Mouse (Mus musculus): ENCODE data around the gene Rad50. TPM values are rescaled to one million over a fixed set of nuclear protein-coding genes. Genes with fewer than 3 reads are reported as not detected.

Gene Rad50
- polyA plus RNA-seq, 1 experiment from 2014 or later, result 20.1 TPM

- ATAC-seq (ENCODE audit: low FRiP score, low read depth), result no peak
- no peaks in the 10 kb centered on the region for H3K4me1 ChIP-seq
- 96% methylated on average over 4 of the region's 4 CpGs for WGBS
These were observed 55.7 kb downstream of the Rad50 start for GRCm38 (mm10) chr11:53651441-53651840.

DNA sequence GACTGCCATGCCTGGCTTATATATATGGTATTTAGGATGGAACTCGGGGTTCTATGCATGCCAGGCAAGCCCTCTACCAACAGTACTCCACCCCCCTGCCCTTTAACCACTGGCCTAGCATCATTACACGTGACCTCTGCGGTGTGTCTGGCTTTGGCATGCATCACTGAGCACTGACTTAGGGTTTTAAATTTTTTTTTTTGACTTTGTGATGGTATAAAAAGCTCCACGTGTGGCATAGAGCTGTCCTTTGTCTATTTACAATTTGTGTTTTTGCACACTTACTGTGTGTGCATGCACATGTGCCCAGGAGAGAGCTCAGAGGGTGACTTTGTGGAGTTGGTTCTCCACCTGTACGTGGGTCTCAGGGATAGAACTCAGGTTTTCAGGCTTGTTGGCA, 63.1 kb downstream of the Rad50 start:
- H3K9ac ChIP-seq (replicated peaks), result no peak overlapping the region
- ATAC-seq (ENCODE audit: low FRiP score, low read depth), result no peak
- WGBS, result 67% methylated on average over 5 of the region's 5 CpGs
- H3K4me1 ChIP-seq, result no peaks in the 10 kb centered on the region
- H3K4me2 ChIP-seq (replicated peaks), result no peak overlapping the region
- no peak overlapping the region for H3K27ac ChIP-seq (replicated peaks)
- no peaks in the 10 kb centered on the region for H3K9me3 ChIP-seq
- H3K27me3 ChIP-seq, result no peaks in the 10 kb centered on the region
- H3K36me3 ChIP-seq, result no peaks in the 10 kb centered on the region
- no peak overlapping the region for H3K4me3 ChIP-seq

More at GRCm38 (mm10) chr11:53651441-53651840, 55.7 kb downstream of the Rad50 start:
- Histone ChIP-seq H3K36me3 (peaks cover 41% of the 10 kb centered on the region), H3K4me2 (replicated peaks) (no peak overlapping the region), H3K9ac (replicated peaks) (no peak overlapping the region), H3K4me3 (no peak overlapping the region), H3K27ac (replicated peaks) (no peak overlapping the region), H3K27me3 (no peaks in the 10 kb centered on the region), H3K9me3 (no peaks in the 10 kb centered on the region)

DNA sequence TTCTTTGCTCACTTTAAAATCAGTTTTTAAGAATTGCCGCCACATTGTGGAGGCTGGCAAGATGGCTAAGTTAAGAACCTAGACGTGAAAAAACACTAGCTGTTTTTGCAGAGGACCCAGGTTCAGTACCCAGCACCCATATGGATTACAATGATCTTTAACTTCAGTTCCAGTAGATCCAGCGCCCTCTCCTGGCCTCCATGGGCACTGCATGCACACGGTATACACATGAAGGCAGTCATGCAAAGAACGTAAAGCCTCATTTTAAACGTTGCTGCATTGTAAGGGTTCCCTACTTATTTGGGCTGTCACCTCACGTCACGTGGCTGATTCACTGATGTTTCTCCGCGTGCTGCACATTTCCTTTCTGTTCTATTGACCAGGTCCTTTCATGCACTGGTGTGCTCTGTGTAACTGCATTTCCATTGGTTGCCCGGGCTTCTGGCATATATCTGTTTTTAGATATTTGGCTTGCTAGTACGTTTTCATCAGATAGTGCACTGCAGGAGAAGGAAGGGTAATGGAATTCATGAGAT, 64.3 kb downstream of the Rad50 start:
- Histone ChIP-seq H3K4me1 (no peaks in the 10 kb centered on the region), H3K9ac (replicated peaks) (no peak overlapping the region), H3K9me3 (no peaks in the 10 kb centered on the region), H3K4me2 (replicated peaks) (no peak overlapping the region), H3K4me3 (no peak overlapping the region), H3K27me3 (peaks cover under 1% of the 10 kb centered on the region), H3K36me3 (no peaks in the 10 kb centered on the region), H3K27ac (replicated peaks) (no peak overlapping the region)
- WGBS, result 77% methylated on average over 12 of the region's 12 CpGs
- no peak for ATAC-seq (ENCODE audit: low FRiP score, low read depth)

DNA sequence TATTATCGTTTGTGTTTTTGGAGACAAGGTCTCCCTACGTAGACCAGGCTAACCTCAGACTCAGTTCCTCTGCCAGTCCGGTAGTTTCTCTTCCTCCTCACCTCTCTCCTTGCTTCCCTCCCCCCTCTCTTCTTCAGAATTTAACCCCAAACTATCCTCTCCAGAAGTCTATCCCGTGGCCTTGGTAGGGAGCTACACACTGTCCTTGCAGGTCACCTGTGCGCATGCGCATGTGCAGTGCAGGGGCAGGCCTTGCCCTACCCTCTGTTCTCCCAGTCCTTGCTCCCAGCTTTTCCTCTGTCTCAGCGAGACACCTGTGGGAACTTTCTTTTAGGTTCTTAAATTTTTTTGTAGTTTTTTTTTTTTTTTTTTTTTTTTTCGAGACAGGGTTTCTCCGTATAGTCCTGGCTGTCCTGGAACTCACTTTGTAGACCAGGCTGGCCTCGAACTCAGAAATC, 69.3 kb downstream of the Rad50 start:
- Histone ChIP-seq H3K4me2 (replicated peaks) (no peak overlapping the region), H3K4me3 (no peak overlapping the region), H3K9ac (replicated peaks) (no peak overlapping the region), H3K36me3 (no peaks in the 10 kb centered on the region), H3K4me1 (peaks cover 11% of the 10 kb centered on the region), H3K27ac (replicated peaks) (no peak overlapping the region), H3K27me3 (peaks cover 37% of the 10 kb centered on the region), H3K9me3 (no peaks in the 10 kb centered on the region)
- no peak for ATAC-seq (ENCODE audit: low FRiP score, low read depth)
- 86% methylated on average over 10 of the region's 10 CpGs for WGBS

DNA sequence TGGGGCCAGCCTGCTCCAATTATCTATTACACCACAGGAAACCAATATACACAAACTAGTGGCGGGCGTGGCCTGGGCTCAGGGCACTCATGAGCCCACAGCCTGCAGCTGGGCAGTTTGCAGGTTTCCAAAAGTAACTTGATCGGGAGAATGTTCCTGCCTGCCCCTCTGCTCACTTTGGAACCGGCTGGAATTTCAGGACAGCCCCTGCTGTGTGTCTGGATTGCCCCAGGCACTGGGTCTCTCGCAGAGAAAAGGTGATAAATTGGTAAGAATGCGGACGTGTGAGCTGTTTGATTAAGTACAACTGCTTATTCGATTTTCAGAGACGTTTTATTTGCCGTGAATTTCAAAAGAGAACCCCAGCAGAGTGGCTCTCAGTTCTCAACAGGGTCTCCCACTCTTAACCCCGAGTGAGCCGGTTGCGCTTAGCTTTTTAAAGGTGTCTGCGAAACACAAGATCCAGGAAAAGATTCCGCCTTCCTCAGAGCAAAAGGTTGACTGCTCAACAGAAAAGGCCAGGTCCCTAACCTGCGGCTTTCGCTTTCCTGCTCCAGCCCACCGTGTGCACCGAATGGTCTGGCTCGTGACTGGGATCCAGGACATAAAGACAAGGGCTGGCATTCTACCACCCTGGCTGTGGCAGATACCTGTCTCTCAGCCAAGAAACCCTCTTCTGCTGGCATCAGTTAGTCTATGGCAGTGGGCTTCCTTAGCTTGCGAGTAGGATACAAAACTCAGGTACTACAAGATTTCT, 69.9 kb downstream of the Rad50 start:
- no peak for ATAC-seq (ENCODE audit: low FRiP score, low read depth)
- H3K4me3 ChIP-seq, result no peak overlapping the region
- H3K27me3 ChIP-seq, result peaks cover 37% of the 10 kb centered on the region
- no peak overlapping the region; the same call in 1 of the 2 replicates for H3K4me2 ChIP-seq (replicated peaks)
- peaks cover 11% of the 10 kb centered on the region for H3K4me1 ChIP-seq
- H3K36me3 ChIP-seq, result no peaks in the 10 kb centered on the region
- 24% methylated on average over 21 of the region's 21 CpGs for WGBS
- H3K9me3 ChIP-seq, result no peaks in the 10 kb centered on the region
- no peak overlapping the region for H3K9ac ChIP-seq (replicated peaks)
- H3K27ac ChIP-seq (replicated peaks), result no peak overlapping the region

DNA sequence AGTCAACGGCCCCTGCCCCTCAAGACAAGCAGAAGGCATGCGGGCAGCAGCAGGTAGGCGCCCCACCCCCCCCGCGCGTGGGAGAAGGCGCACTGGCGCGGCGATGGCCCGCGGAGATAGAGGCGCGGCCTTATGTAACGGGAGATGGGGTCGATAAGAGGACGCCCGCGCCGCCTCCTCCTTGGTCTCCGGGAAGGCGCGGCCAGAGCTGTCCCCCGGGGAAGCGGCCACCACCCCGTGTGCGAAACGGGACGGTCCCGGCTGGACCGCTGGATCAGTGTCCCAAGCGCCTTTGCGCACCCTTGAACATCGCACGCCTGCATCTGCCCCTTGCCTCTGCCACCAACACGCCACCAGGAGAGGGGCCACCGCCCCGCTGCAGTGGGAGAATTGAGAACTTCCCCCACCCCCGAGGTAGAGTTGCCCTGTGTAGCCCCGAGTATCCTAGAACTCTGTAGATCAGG, 70.9 kb downstream of the Rad50 start:
- Histone ChIP-seq H3K9me3 (no peaks in the 10 kb centered on the region), H3K27me3 (peaks cover 37% of the 10 kb centered on the region), H3K4me1 (peaks cover 11% of the 10 kb centered on the region), H3K36me3 (no peaks in the 10 kb centered on the region), H3K4me2 (replicated peaks) (peak overlapping the region; percentile 62), H3K9ac (replicated peaks) (peak overlapping the region; percentile 34; the same call in 1 of the 2 replicates), H3K4me3 (peak overlapping the region; percentile 35), H3K27ac (replicated peaks) (no peak overlapping the region)
- 2% methylated on average over 39 of the region's 40 CpGs for WGBS
- no peak for ATAC-seq (ENCODE audit: low FRiP score, low read depth)

- Histone ChIP-seq H3K9ac (replicated peaks) (peak overlapping the region; percentile 34; the same call in 1 of the 2 replicates), H3K4me1 (peaks cover 11% of the 10 kb centered on the region), H3K27me3 (peaks cover 37% of the 10 kb centered on the region), H3K27ac (replicated peaks) (no peak overlapping the region), H3K4me3 (peak overlapping the region; percentile 35), H3K36me3 (no peaks in the 10 kb centered on the region), H3K4me2 (replicated peaks) (peak overlapping the region; percentile 62), H3K9me3 (no peaks in the 10 kb centered on the region)
- WGBS, result 37% methylated on average over 9 of the region's 9 CpGs
- no peak for ATAC-seq (ENCODE audit: low FRiP score, low read depth)
These were observed 71.4 kb downstream of the Rad50 start for GRCm38 (mm10) chr11:53635590-53636182.

GRCm38 (mm10) chr11:53634556-53634955, 72.6 kb downstream of the Rad50 start, which contains the start of gene Il13:
Il13 (minus strand) TSS chr11:53634702.
- H3K4me1 ChIP-seq, result peaks cover 11% of the 10 kb centered on the region
- H3K27ac ChIP-seq (replicated peaks), result no peak within 1 kb of the TSS
- H3K4me3 ChIP-seq, result no peak within 1 kb of the TSS
- no peaks in the 10 kb centered on the region for H3K9me3 ChIP-seq
- no peak within 1 kb of the TSS for H3K4me2 ChIP-seq (replicated peaks)
- H3K27me3 ChIP-seq, result peaks cover 37% of the 10 kb centered on the region
- no peaks in the 10 kb centered on the region for H3K36me3 ChIP-seq
- 95% methylated on average over 8 of the region's 8 CpGs for WGBS
- ATAC-seq (ENCODE audit: low FRiP score, low read depth), result no peak
- no peak within 1 kb of the TSS for H3K9ac ChIP-seq (replicated peaks)

DNA sequence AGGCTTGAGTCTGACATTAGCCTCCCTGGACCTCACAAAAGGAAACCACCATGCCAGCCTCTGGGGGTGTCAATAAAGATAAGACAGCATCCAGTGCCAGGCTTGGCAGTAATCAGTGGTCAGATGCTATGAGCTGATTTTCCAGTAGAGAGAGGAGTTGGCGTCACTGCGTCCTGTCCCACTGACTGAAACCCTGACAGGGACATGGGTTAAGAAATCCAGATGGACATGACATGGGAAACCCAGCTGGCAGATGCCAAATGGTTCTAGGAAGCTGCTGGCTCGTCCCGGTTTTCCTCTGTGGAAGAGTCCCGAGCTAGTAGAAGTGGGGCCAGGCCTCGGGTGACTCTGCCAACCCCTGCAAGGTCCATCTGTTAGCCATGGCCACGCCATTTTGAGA, 73.5 kb downstream of the Rad50 start:
- Histone ChIP-seq H3K9ac (replicated peaks) (no peak overlapping the region), H3K27me3 (peaks cover 37% of the 10 kb centered on the region), H3K9me3 (no peaks in the 10 kb centered on the region), H3K36me3 (no peaks in the 10 kb centered on the region), H3K4me2 (replicated peaks) (no peak overlapping the region), H3K27ac (replicated peaks) (no peak overlapping the region), H3K4me1 (peaks cover 11% of the 10 kb centered on the region), H3K4me3 (no peak overlapping the region)
- no peak for ATAC-seq (ENCODE audit: low FRiP score, low read depth)
- WGBS, result 93% methylated on average over 7 of the region's 7 CpGs

GRCm38 (mm10) chr11:53632122-53632733, 74.9 kb downstream of the Rad50 start:
- H3K4me2 ChIP-seq (replicated peaks), result no peak overlapping the region
- no peaks in the 10 kb centered on the region for H3K36me3 ChIP-seq
- H3K4me3 ChIP-seq, result no peak overlapping the region
- WGBS, result 69% methylated on average over 14 of the region's 14 CpGs
- no peak overlapping the region for H3K27ac ChIP-seq (replicated peaks)
- peaks cover 11% of the 10 kb centered on the region for H3K4me1 ChIP-seq
- H3K27me3 ChIP-seq, result peaks cover 37% of the 10 kb centered on the region
- H3K9me3 ChIP-seq, result no peaks in the 10 kb centered on the region
- ATAC-seq (ENCODE audit: low FRiP score, low read depth), result no peak
- no peak overlapping the region for H3K9ac ChIP-seq (replicated peaks)

GRCm38 (mm10) chr11:53627859-53628258, 79.3 kb downstream of the Rad50 start:
- H3K9ac ChIP-seq (replicated peaks), result no peak overlapping the region
- WGBS, result 16% methylated on average over 1 of the region's 1 CpGs
- H3K4me1 ChIP-seq, result no peaks in the 10 kb centered on the region
- no peak overlapping the region for H3K27ac ChIP-seq (replicated peaks)
- H3K4me3 ChIP-seq, result no peak overlapping the region
- ATAC-seq (ENCODE audit: low FRiP score, low read depth), result peak; percentile 52; the same call in 1 of the 2 replicates
- peaks cover 8% of the 10 kb centered on the region for H3K27me3 ChIP-seq
- H3K9me3 ChIP-seq, result 0 out of 2 replicates have a peak, but pooled peaks cover 4% of the 10 kb centered on the region
- H3K4me2 ChIP-seq (replicated peaks), result no peak overlapping the region
- H3K36me3 ChIP-seq, result no peaks in the 10 kb centered on the region

Measured in midbrain, embryonic 12.5 days (tissue).